Mouse (Mus musculus) brain, adult 10 weeks (tissue): ENCODE results near the gene Gm20894. TPM values are rescaled to one million over a fixed set of nuclear protein-coding genes. Genes with fewer than 3 reads are reported as not detected.

Experiments used
- polyA plus RNA-seq: library from polyadenylated mRNA; stranded (reverse); fragments of 350-450 nt; fragmentation: Illumina TruSeq; extraction: RNeasy Lipid Tissue Mini Kit (QIAGEN cat#74804); gene quantifications from one replicate; pipeline ENCODE4 v1.2.3, GENCODE M21; 2015; ENCODE audit warnings: low read depth, low replicate concordance

Gm20894 gene
- not detected for polyA plus RNA-seq

GRCm38 (mm10) chrY:28271412-28271811 lies at the start of gene Gm20894:
Gm20894 (minus strand) TSS chrY:28271512.

